Comparison of ENCODE assay signal across 8 mouse cellular contexts in the genomic region with DNA sequence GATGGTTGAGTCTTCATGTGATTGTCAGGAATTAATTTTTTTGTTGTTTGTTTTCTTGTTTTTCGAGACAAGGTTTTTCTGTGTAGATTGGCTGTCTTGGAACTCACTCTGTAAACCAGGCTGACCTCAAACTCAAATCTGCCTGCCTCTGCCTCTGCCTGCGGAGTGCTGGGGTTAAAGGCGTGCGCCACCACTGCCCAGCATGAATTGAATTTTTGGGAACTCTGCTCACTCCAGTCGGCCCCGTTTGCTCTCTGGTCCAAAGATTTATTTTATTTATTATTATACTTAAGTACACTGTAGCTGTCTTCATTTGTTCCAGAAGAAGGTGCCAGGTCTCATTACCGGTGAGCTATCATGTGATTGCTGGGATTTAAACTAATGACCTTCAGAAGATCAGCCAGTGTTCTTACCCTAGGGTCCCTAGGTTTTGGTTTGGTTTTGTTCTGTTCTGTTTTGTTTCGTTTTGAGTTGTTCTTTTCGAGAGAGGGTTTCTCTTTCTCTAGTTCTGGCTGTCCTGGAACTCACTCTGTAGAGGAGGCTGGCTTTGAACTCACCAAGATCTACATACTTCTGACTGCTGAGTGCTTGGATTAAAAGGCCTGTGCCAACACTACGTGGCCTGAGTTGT. TPM values are rescaled to one million over a fixed set of nuclear protein-coding genes. Genes with fewer than 3 reads are reported as not detected.
A peak's percentile ranks its signal among the peaks of the same experiment; 100 is the strongest.
DNase-seq lines count a peak whose midpoint lies in the region; ATAC-seq and TF ChIP-seq lines count a peak whose summit lies in the region.

No protein-coding gene starts in this region.

- peak overlapping the region; percentile 90 for H3K4me3 ChIP-seq in kidney, embryonic 16.5 days (ENCODE audit: low read length)
- H3K4me3 ChIP-seq in embryonic facial prominence, embryonic 11.5 days (ENCODE audit: low read depth, low read length) = peak overlapping the region; percentile 1; the same call in 1 of the 2 replicates
- H3K4me3 ChIP-seq in hindbrain, postnatal 0 days (ENCODE audit: low read length) = peak overlapping the region; percentile 77
- peak overlapping the region; percentile 81 for H3K4me3 ChIP-seq in midbrain, embryonic 15.5 days

- peaks cover 26% of the 10 kb centered on the region for H3K36me3 ChIP-seq in kidney, embryonic 16.5 days (ENCODE audit: insufficient read depth, low read length)
- peaks cover 16% of the 10 kb centered on the region for H3K36me3 ChIP-seq in embryonic facial prominence, embryonic 11.5 days (replicated peaks; ENCODE audit: control insufficient read depth, insufficient read depth, low read depth, low read length)
- H3K36me3 ChIP-seq in hindbrain, postnatal 0 days (ENCODE audit: insufficient read depth, low read length) = peaks cover 22% of the 10 kb centered on the region
- peaks cover 17% of the 10 kb centered on the region for H3K36me3 ChIP-seq in midbrain, embryonic 15.5 days (replicated peaks)

- H3K4me2 ChIP-seq in kidney, embryonic 16.5 days (replicated peaks; ENCODE audit: low read depth, low read length) = peak overlapping the region; percentile 48
- peak overlapping the region; percentile 30 for H3K4me2 ChIP-seq in embryonic facial prominence, embryonic 11.5 days (ENCODE audit: low read depth, low read length)
- H3K4me2 ChIP-seq in hindbrain, postnatal 0 days (ENCODE audit: low read depth, low read length) = peak overlapping the region; percentile 70
- H3K4me2 ChIP-seq in midbrain, embryonic 15.5 days = peak overlapping the region; percentile 69

- no peaks in the 10 kb centered on the region for H3K9me3 ChIP-seq in kidney, embryonic 16.5 days (ENCODE audit: low read length)
- no peaks in the 10 kb centered on the region for H3K9me3 ChIP-seq in embryonic facial prominence, embryonic 11.5 days (replicated peaks; ENCODE audit: control insufficient read depth, low read length)
- no peaks in the 10 kb centered on the region for H3K9me3 ChIP-seq in hindbrain, postnatal 0 days (ENCODE audit: low read length)
- no peaks in the 10 kb centered on the region for H3K9me3 ChIP-seq in midbrain, embryonic 15.5 days

- 51% methylated on average over 10 of the region's 10 CpGs for WGBS in kidney, embryonic 16.5 days
- 49% methylated on average over 10 of the region's 10 CpGs for WGBS in embryonic facial prominence, embryonic 11.5 days
- WGBS in hindbrain, postnatal 0 days = 46% methylated on average over 10 of the region's 10 CpGs
- 57% methylated on average over 10 of the region's 10 CpGs for WGBS in midbrain, embryonic 15.5 days

- TF ChIP-seq CTCF in hindbrain, postnatal 0 days (IDR thresholded peaks at IDR 0.05; ENCODE audit: low read depth) = no peak

- ATAC-seq in kidney, embryonic 16.5 days (ENCODE audit: low FRiP score, low TSS enrichment) = no peak
- no peak for ATAC-seq in embryonic facial prominence, embryonic 11.5 days (replicated peaks; ENCODE audit: insufficient number of reproducible peaks, low FRiP score, low TSS enrichment, low read depth)
- ATAC-seq in hindbrain, postnatal 0 days = no peak
- ATAC-seq in midbrain, embryonic 15.5 days (replicated peaks) = peak; percentile 9; the same call in 1 of the 2 replicates
- ATAC-seq in megakaryocyte progenitor cell, adult 5-6 weeks (replicated peaks; ENCODE audit: poor library complexity) = no peak

- no peak for DNase-seq in kidney, adult 18-20 months
- DNase-seq in embryonic facial prominence, embryonic 11.5 days (ENCODE audit: low spot score) = no peak
- no peak for DNase-seq in hindbrain, postnatal 0 days (ENCODE audit: low spot score)
- DNase-seq in thymus, postnatal 25 days = no peak
- no peak for DNase-seq in frontal cortex, postnatal 14 days (ENCODE audit: low spot score in 2 of 2)

- H3K27me3 ChIP-seq in kidney, embryonic 16.5 days (ENCODE audit: insufficient read depth, low read length) = no peaks in the 10 kb centered on the region
- no peaks in the 10 kb centered on the region for H3K27me3 ChIP-seq in embryonic facial prominence, embryonic 11.5 days (ENCODE audit: control insufficient read depth, insufficient read depth, low read length)
- no peaks in the 10 kb centered on the region for H3K27me3 ChIP-seq in hindbrain, postnatal 0 days (ENCODE audit: insufficient read depth, low read length)
- no peaks in the 10 kb centered on the region for H3K27me3 ChIP-seq in midbrain, embryonic 15.5 days (replicated peaks)

- peaks cover 50% of the 10 kb centered on the region for H3K4me1 ChIP-seq in kidney, embryonic 16.5 days (ENCODE audit: insufficient read depth, low read length)
- peaks cover 7% of the 10 kb centered on the region; the same call in 1 of the 2 replicates for H3K4me1 ChIP-seq in embryonic facial prominence, embryonic 11.5 days (ENCODE audit: control insufficient read depth, insufficient read depth, low read length)
- peaks cover 11% of the 10 kb centered on the region for H3K4me1 ChIP-seq in hindbrain, postnatal 0 days (ENCODE audit: insufficient read depth, low read length)
- H3K4me1 ChIP-seq in midbrain, embryonic 15.5 days = peaks cover 34% of the 10 kb centered on the region

- peak overlapping the region; percentile 57; the same call in 1 of the 2 replicates for H3K9ac ChIP-seq in kidney, embryonic 16.5 days (replicated peaks; ENCODE audit: low read length)
- H3K9ac ChIP-seq in embryonic facial prominence, embryonic 11.5 days (replicated peaks; ENCODE audit: low read length) = no peak overlapping the region
- no peak overlapping the region for H3K9ac ChIP-seq in hindbrain, postnatal 0 days (replicated peaks; ENCODE audit: low read length)
- 0 out of 2 replicates have a peak overlapping the region, but pooled peaks have one; percentile 92 for H3K9ac ChIP-seq in midbrain, embryonic 15.5 days

- peak overlapping the region; percentile 58; the same call in 1 of the 2 replicates for H3K27ac ChIP-seq in kidney, embryonic 16.5 days (ENCODE audit: low read length)
- no peak overlapping the region for H3K27ac ChIP-seq in embryonic facial prominence, embryonic 11.5 days (replicated peaks; ENCODE audit: low read depth, low read length)
- 0 out of 2 replicates have a peak overlapping the region, but pooled peaks have one; percentile 16 for H3K27ac ChIP-seq in hindbrain, postnatal 0 days
- H3K27ac ChIP-seq in midbrain, embryonic 15.5 days = peak overlapping the region; percentile 96

RNA-seq across cellular contexts. Expression of gene Rpl23a, which starts 0.6 kb away (rescaled TPM):
- polyA plus RNA-seq in kidney, embryonic 16.5 days (2015; fragmentation: Nextera tagmentation; extraction: Ambion mirVana) = 1,090 and 1,147 TPM in 2 replicates
- polyA plus RNA-seq in embryonic facial prominence, embryonic 11.5 days (2014; fragmentation: Nextera tagmentation; extraction: Ambion mirVana) = 1,340 and 1,370 TPM in 2 replicates
- 418 and 469 TPM in 2 replicates for total RNA-seq in hindbrain, postnatal 0 days (2014; rRNA removed)
- 906 and 915 TPM in 2 replicates for polyA plus RNA-seq in hindbrain, postnatal 0 days (2015; fragmentation: Nextera tagmentation; extraction: Ambion mirVana)
- 695 and 703 TPM in 2 replicates for polyA plus RNA-seq in midbrain, embryonic 15.5 days (2015; fragmentation: Nextera tagmentation; extraction: Ambion mirVana)
- 3,991 and 4,341 TPM in 2 replicates for total RNA-seq in megakaryocyte progenitor cell, adult 5-6 weeks (2015)
- 2,958 and 3,443 TPM in 2 replicates for total RNA-seq in megakaryocyte progenitor cell, adult 5-6 weeks (2017)

RNA-seq across cellular contexts. Expression of gene Rab34, which starts 4.2 kb away (rescaled TPM):
- polyA plus RNA-seq in kidney, embryonic 16.5 days (2015; fragmentation: Nextera tagmentation; extraction: Ambion mirVana) = 128 and 130 TPM in 2 replicates
- 139 and 140 TPM in 2 replicates for polyA plus RNA-seq in embryonic facial prominence, embryonic 11.5 days (2014; fragmentation: Nextera tagmentation; extraction: Ambion mirVana)
- total RNA-seq in hindbrain, postnatal 0 days (2014; rRNA removed) = 85.6 and 96.4 TPM in 2 replicates
- 63.5 and 76.2 TPM in 2 replicates for polyA plus RNA-seq in hindbrain, postnatal 0 days (2015; fragmentation: Nextera tagmentation; extraction: Ambion mirVana)
- polyA plus RNA-seq in midbrain, embryonic 15.5 days (2015; fragmentation: Nextera tagmentation; extraction: Ambion mirVana) = 56.3 and 61.5 TPM in 2 replicates
- 1.3 and 1.5 TPM in 2 replicates for total RNA-seq in megakaryocyte progenitor cell, adult 5-6 weeks (2015)
- total RNA-seq in megakaryocyte progenitor cell, adult 5-6 weeks (2017) = 1.3 and 2.4 TPM in 2 replicates

RNA-seq across cellular contexts. Expression of gene Tlcd1, which starts 7.5 kb away (rescaled TPM):
- polyA plus RNA-seq in kidney, embryonic 16.5 days (2015; fragmentation: Nextera tagmentation; extraction: Ambion mirVana) = 35.1 and 36.1 TPM in 2 replicates
- 8.9 and 10.9 TPM in 2 replicates for polyA plus RNA-seq in embryonic facial prominence, embryonic 11.5 days (2014; fragmentation: Nextera tagmentation; extraction: Ambion mirVana)
- total RNA-seq in hindbrain, postnatal 0 days (2014; rRNA removed) = 37.5 and 46.1 TPM in 2 replicates
- 36.8 and 42.6 TPM in 2 replicates for polyA plus RNA-seq in hindbrain, postnatal 0 days (2015; fragmentation: Nextera tagmentation; extraction: Ambion mirVana)
- 7.4 and 7.6 TPM in 2 replicates for polyA plus RNA-seq in midbrain, embryonic 15.5 days (2015; fragmentation: Nextera tagmentation; extraction: Ambion mirVana)
- total RNA-seq in megakaryocyte progenitor cell, adult 5-6 weeks (2015) = 4.0 and 6.3 TPM in 2 replicates
- total RNA-seq in megakaryocyte progenitor cell, adult 5-6 weeks (2017) = 3.5 TPM in 2 replicates

RNA-seq across cellular contexts. Expression of gene Nek8, which starts 7.5 kb away (rescaled TPM):
- 27.9 and 29.1 TPM in 2 replicates for polyA plus RNA-seq in kidney, embryonic 16.5 days (2015; fragmentation: Nextera tagmentation; extraction: Ambion mirVana)
- 8.6 and 8.9 TPM in 2 replicates for polyA plus RNA-seq in embryonic facial prominence, embryonic 11.5 days (2014; fragmentation: Nextera tagmentation; extraction: Ambion mirVana)
- 7.6 and 11.8 TPM in 2 replicates for total RNA-seq in hindbrain, postnatal 0 days (2014; rRNA removed)
- 7.3 and 7.7 TPM in 2 replicates for polyA plus RNA-seq in hindbrain, postnatal 0 days (2015; fragmentation: Nextera tagmentation; extraction: Ambion mirVana)
- 6.5 and 7.3 TPM in 2 replicates for polyA plus RNA-seq in midbrain, embryonic 15.5 days (2015; fragmentation: Nextera tagmentation; extraction: Ambion mirVana)
- total RNA-seq in megakaryocyte progenitor cell, adult 5-6 weeks (2015) = 4.4 and 7.8 TPM in 2 replicates
- total RNA-seq in megakaryocyte progenitor cell, adult 5-6 weeks (2017) = 3.4 and 6.0 TPM in 2 replicates

RNA-seq across cellular contexts. Expression of gene Proca1, which starts 9.2 kb away (rescaled TPM):
- polyA plus RNA-seq in kidney, embryonic 16.5 days (2015; fragmentation: Nextera tagmentation; extraction: Ambion mirVana) = 4.5 and 4.8 TPM in 2 replicates
- 1.2 and 1.7 TPM in 2 replicates for polyA plus RNA-seq in embryonic facial prominence, embryonic 11.5 days (2014; fragmentation: Nextera tagmentation; extraction: Ambion mirVana)
- total RNA-seq in hindbrain, postnatal 0 days (2014; rRNA removed) = 1.9 and 4.9 TPM in 2 replicates
- 5.6 and 5.8 TPM in 2 replicates for polyA plus RNA-seq in hindbrain, postnatal 0 days (2015; fragmentation: Nextera tagmentation; extraction: Ambion mirVana)
- 1.7 and 2.2 TPM in 2 replicates for polyA plus RNA-seq in midbrain, embryonic 15.5 days (2015; fragmentation: Nextera tagmentation; extraction: Ambion mirVana)
- 0.10 and 0.15 TPM in 2 replicates for total RNA-seq in megakaryocyte progenitor cell, adult 5-6 weeks (2015)
- not detected in 2 replicates for total RNA-seq in megakaryocyte progenitor cell, adult 5-6 weeks (2017)

Comparison
In these comparisons a context has a peak if more than half of its experiments do, and no peak if none do; other contexts are left out.
1. H3K4me3 ChIP-seq: peak in every context shown above with its lines; median percentile 90 in kidney, embryonic 16.5 days; 81 in midbrain, embryonic 15.5 days; 77 in hindbrain, postnatal 0 days; 1 in embryonic facial prominence, embryonic 11.5 days.
2. H3K9ac ChIP-seq: peak in kidney, embryonic 16.5 days (single experiment) and midbrain, embryonic 15.5 days (single experiment); none in embryonic facial prominence, embryonic 11.5 days (single experiment) and hindbrain, postnatal 0 days (single experiment).
3. Peak in every context shown above with its lines, with median percentiles within 50 percentile points of each other: H3K4me2 ChIP-seq.